Mouse (Mus musculus) intestine, postnatal 0 days (tissue): ENCODE data around the gene Mns1. TPM values are rescaled to one million over a fixed set of nuclear protein-coding genes. Genes with fewer than 3 reads are reported as not detected.
A peak's percentile ranks its signal among the peaks of the same experiment; 100 is the strongest.
"Not testable (repeated sequence)": the region's sequence is repeated elsewhere in the genome, so short reads cannot be mapped to it uniquely, and the experiment has no call there.

ENCODE experiments used
- ATAC-seq: fragments of 200-750 bp; cut with Nextera tagmentation; 2 replicates; pipeline ENCODE4 v1.8.0; 2017; ENCODE audit warnings: mild to moderate bottlenecking, moderate TSS enrichment, moderate library complexity
- H3K27ac ChIP-seq: fragments of 300-500 bp; sonication (generic); 2 replicates; pipeline ENCODE4 v1.5.1; 2014; ENCODE audit warnings: mild to moderate bottlenecking, low read depth, low read length, moderate library complexity
- H3K27me3 ChIP-seq: fragments of 300-500 bp; sonication (generic); replicated peaks from 2 replicates; pipeline ENCODE4 v1.6.1; 2014; ENCODE audit warnings: low read length, mixed read lengths; ENCODE audit not compliant: control insufficient read depth, insufficient read depth
- H3K36me3 ChIP-seq: fragments of 300-500 bp; sonication (generic); 2 replicates; pipeline ENCODE4 v1.6.1; 2014; ENCODE audit warnings: mild to moderate bottlenecking, moderate library complexity; ENCODE audit not compliant: control insufficient read depth, insufficient read depth
- H3K4me1 ChIP-seq: fragments of 300-500 bp; sonication (generic); replicated peaks from 2 replicates; pipeline ENCODE4 v1.6.1; 2014; ENCODE audit warnings: antibody characterized with exemption, low read length, mixed read lengths; ENCODE audit not compliant: control insufficient read depth, insufficient read depth
- H3K4me2 ChIP-seq: fragments of 300-500 bp; sonication (generic); replicated peaks from 2 replicates; pipeline ENCODE4 v1.6.1; 2014; ENCODE audit warnings: low read depth, mild to moderate bottlenecking, moderate library complexity
- H3K4me3 ChIP-seq: fragments of 300-500 bp; sonication (generic); 2 replicates; pipeline ENCODE4 v1.5.1; 2014; ENCODE audit warnings: low read depth, low read length
- H3K9ac ChIP-seq: fragments of 300-500 bp; sonication (generic); 2 replicates; pipeline ENCODE4 v1.6.1; 2014; ENCODE audit warnings: mild to moderate bottlenecking, low read depth, low read length
- H3K9me3 ChIP-seq: fragments of 300-500 bp; sonication (generic); 2 replicates; pipeline ENCODE4 v1.6.1; 2016; ENCODE audit warnings: mixed run types; ENCODE audit not compliant: control insufficient read depth
- CTCF ChIP-seq: sonication (generic); IDR thresholded peaks from 2 replicates; pipeline ENCODE4 v1.5.1; 2016; ENCODE audit warnings: low read depth, mild to moderate bottlenecking, control low read depth, antibody characterized with exemption, moderate library complexity
- WGBS: fragments of 180-500 bp; shearing (Covaris S2); extraction: QIAGEN DNeasy Blood & Tissue Kit; methylation state at CpG from one replicate; pipeline ENCODE4 v1.1.7; 2014; 5-methylcytosine and 5-hydroxymethylcytosine counted together
- polyA plus RNA-seq: library from polyadenylated mRNA; unstranded; fragments of >200 nt; fragmentation: Nextera tagmentation; extraction: Ambion mirVana; gene quantifications from 2 replicates; pipeline ENCODE4 v1.2.1, GENCODE M21; 2015

Gene Mns1
- polyA plus RNA-seq, 1 experiment from 2014 or later, result 4.2 TPM

DNA sequence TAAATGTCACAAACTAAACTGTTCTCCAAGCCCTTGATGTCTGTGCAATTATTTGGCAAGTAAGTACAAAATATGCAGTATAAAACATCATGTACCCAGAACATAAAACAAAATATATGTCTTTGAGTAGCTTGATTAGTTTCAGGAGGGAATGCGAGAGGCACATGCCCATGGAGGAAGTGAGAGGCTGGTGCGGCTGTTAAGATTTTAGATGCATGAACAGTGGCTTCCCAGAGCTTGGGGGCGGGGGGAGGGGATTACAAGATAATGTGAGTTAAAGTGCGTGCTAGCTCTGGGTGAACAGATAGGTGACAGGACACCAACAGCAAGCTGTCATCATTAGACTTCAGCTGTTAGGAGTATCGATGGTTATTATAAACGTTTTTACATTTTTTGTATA is 13.3 kb downstream of the Mns1 start:
- Histone ChIP-seq H3K9me3 (no peaks in the 10 kb centered on the region), H3K4me1 (0 out of 2 replicates have a peak, but pooled peaks cover 3% of the 10 kb centered on the region), H3K4me2 (no peak overlapping the region), H3K36me3 (no peaks in the 10 kb centered on the region; the same call in 1 of the 2 replicates), H3K9ac (no peak overlapping the region), H3K27ac (no peak overlapping the region), H3K4me3 (no peak overlapping the region), H3K27me3 (no peaks in the 10 kb centered on the region)
- ATAC-seq, result no peak
- WGBS, result 80% methylated on average over 6 of the region's 6 CpGs
- no peak for TF ChIP-seq CTCF

DNA sequence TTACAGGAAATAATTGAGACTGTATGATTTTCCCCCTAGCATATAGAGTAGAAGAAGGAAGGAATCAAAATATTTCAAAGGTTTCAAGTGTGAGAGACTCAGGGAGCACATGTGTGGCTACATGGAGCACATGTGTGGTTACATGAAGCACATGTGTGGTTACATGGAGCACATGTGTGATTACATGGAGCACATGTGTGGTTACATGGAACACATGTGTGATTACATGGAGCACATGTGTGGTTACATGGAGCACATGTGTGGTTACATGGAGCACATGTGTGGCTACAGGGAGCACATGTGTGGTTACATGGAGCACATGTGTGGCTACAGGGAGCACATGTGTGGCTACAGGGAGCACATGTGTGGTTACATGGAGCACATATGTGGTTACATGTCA is 16.5 kb downstream of the Mns1 start:
- H3K4me2 ChIP-seq, H3K9ac ChIP-seq, H3K4me1 ChIP-seq, H3K27ac ChIP-seq, H3K4me3 ChIP-seq, H3K27me3 ChIP-seq, H3K36me3 ChIP-seq, H3K9me3 ChIP-seq, ATAC-seq: not testable (repeated sequence)

DNA sequence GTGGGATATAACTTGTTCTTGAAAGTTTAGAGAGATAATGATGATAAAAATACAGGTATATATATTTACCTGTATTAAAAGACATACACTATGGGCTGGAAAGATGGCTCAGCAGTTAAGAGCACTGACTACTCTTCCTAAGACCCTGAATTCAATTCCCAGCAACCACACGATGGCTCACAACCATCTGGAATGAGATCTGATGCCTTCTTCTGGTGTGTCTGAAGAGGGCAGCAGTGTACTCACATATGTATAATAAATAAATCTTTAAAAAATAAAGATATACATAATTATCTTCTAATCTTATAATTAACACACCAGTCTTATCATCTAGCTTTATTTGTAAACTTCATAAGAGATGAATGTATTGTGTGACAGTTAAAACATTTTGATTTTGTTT is 18.6 kb downstream of the Mns1 start:
- ATAC-seq, result no peak
- Histone ChIP-seq H3K4me3 (no peak overlapping the region), H3K4me1 (no peaks in the 10 kb centered on the region), H3K9ac (no peak overlapping the region), H3K9me3 (no peaks in the 10 kb centered on the region), H3K4me2 (no peak overlapping the region), H3K27me3 (no peaks in the 10 kb centered on the region), H3K27ac (no peak overlapping the region), H3K36me3 (peaks cover 4% of the 10 kb centered on the region; the same call in 1 of the 2 replicates)
- TF ChIP-seq CTCF, result peak; percentile 25; the same call in 1 of the 2 replicates
- WGBS, result 36% methylated on average over 1 of the region's 1 CpGs

- no peaks in the 10 kb centered on the region for H3K4me1 ChIP-seq
- no peak; the same call in 1 of the 2 replicates for ATAC-seq
- TF ChIP-seq CTCF, result peak; percentile 89
- H3K27ac ChIP-seq, result no peak overlapping the region
- 20% methylated on average over 5 of the region's 5 CpGs for WGBS
- no peaks in the 10 kb centered on the region for H3K27me3 ChIP-seq
- H3K9ac ChIP-seq, result no peak overlapping the region
- no peak overlapping the region for H3K4me2 ChIP-seq
- H3K9me3 ChIP-seq, result no peaks in the 10 kb centered on the region
- peaks cover 4% of the 10 kb centered on the region; the same call in 1 of the 2 replicates for H3K36me3 ChIP-seq
- no peak overlapping the region for H3K4me3 ChIP-seq
These were observed 20.4 kb downstream of the Mns1 start for GRCm38 (mm10) chr9:72458233-72458632.

DNA sequence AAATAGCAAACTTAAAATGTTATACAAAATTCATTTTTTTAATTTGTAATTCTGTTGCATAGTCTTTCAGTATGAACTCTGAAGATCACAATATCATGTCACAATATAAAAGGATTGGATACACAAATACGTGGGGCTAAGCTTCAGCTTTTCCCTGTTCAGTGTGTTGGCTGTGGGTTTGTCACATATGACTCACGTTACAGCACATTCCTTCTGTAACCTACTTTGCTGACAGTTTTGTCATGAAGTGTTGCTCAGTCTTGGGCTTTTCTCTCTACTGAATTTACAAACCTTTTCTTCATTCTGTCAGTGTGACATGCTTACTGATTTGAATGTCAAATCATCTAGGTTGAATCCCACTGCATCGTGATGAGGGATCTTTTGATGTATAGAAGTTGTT is 21.9 kb downstream of the Mns1 start:
- Histone ChIP-seq H3K27ac (no peak overlapping the region), H3K4me3 (no peak overlapping the region), H3K36me3 (peaks cover 4% of the 10 kb centered on the region; the same call in 1 of the 2 replicates), H3K9ac (no peak overlapping the region), H3K27me3 (no peaks in the 10 kb centered on the region), H3K9me3 (no peaks in the 10 kb centered on the region), H3K4me1 (no peaks in the 10 kb centered on the region), H3K4me2 (no peak overlapping the region)
- no peak for TF ChIP-seq CTCF
- no peak for ATAC-seq
- WGBS, result 84% methylated on average over 3 of the region's 3 CpGs

GRCm38 (mm10) chr9:72460767-72461166 is 23.0 kb downstream of the Mns1 start:
- TF ChIP-seq CTCF, result no peak
- Histone ChIP-seq H3K4me1 (no peaks in the 10 kb centered on the region), H3K27me3 (no peaks in the 10 kb centered on the region), H3K27ac (no peak overlapping the region), H3K4me2 (no peak overlapping the region), H3K4me3 (no peak overlapping the region), H3K36me3 (peaks cover 4% of the 10 kb centered on the region; the same call in 1 of the 2 replicates), H3K9ac (no peak overlapping the region), H3K9me3 (no peaks in the 10 kb centered on the region)
- ATAC-seq, result no peak
- 41% methylated on average over 3 of the region's 3 CpGs for WGBS

- Histone ChIP-seq H3K4me2 (no peak overlapping the region), H3K27ac (no peak overlapping the region), H3K4me3 (no peak overlapping the region), H3K27me3 (no peaks in the 10 kb centered on the region), H3K9ac (no peak overlapping the region), H3K4me1 (no peaks in the 10 kb centered on the region), H3K9me3 (no peaks in the 10 kb centered on the region), H3K36me3 (peaks cover 4% of the 10 kb centered on the region; the same call in 1 of the 2 replicates)
- 98% methylated on average over 2 of the region's 2 CpGs for WGBS
- ATAC-seq, result no peak
- no peak for TF ChIP-seq CTCF
These were observed 24.6 kb downstream of the Mns1 start for GRCm38 (mm10) chr9:72462427-72462826.
